Mouse (Mus musculus) induced T-regulatory cell, adult 2 months (primary cell): ENCODE measurements around the gene Il11ra1.
"Not testable (repeated sequence)": the region's sequence is repeated elsewhere in the genome, so short reads cannot be mapped to it uniquely, and the experiment has no call there.

ENCODE experiments used
- DNase-seq: peaks from one replicate; pipeline ENCODE4 v3.0.0-alpha.2; 2012; ENCODE audit warnings: low read depth

Il11ra1 gene

GRCm38 (mm10) chr4:41754797-41755337, 55.1 kb downstream of the Il11ra1 start, which contains the start of gene Galt:
Galt (plus strand) TSS chr4:41755228.
- no peak for DNase-seq

DNA sequence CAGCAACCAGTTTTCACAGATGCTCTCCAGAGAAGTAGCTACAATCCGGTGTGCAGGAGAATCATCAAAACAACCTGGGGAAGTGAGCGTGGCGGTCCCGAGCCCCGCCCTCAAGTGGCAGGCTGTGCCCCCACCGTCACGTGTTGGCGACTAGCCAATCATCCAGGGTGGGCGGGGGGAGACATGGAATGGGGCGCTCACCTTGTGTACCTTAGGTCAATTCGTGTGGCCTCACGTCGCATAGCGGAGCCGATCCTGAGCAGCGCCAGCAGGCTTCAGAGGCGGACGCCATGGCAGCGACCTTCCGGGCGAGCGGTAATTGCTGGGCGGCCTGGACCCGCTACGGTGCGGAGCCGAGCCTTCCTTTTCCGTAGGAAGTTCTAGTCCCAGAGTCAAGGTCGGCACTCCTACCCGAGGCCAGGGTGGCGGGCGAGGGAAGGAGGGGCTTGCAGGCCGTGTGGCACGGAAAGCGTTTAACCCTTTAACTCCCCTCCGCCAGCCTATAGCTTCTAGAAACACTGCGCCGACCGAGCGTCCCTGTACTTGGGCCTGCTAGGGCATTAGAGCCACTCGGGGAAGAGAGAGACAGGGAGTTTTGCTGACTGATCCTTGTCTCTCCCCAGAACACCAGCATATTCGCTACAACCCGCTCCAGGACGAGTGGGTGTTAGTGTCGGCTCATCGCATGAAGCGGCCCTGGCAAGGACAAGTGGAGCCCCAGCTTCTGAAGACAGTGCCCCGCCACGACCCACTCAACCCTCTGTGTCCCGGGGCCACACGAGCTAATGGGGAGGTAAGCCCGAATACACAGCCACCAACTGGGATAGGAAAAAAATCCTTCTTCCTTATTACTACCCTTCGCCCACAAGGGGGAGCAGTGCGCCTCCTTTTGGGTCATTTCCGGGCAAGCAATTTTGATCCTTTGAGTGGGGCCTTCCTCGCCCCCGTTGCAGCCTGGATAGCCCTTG, 55.8 kb downstream of the Il11ra1 start, which contains the start of gene Sigmar1:
Gene Sigmar1 (minus strand): TSS at position 820 of the 968 bp plus-strand sequence.
- peak; percentile 96 for DNase-seq

- DNase-seq = no peak
These were observed 56.7 kb downstream of the Il11ra1 start for GRCm38 (mm10) chr4:41756440-41756839.

GRCm38 (mm10) chr4:41757321-41757720, 57.5 kb downstream of the Il11ra1 start:
- DNase-seq = no peak

- DNase-seq = no peak
These were observed 58.2 kb downstream of the Il11ra1 start for GRCm38 (mm10) chr4:41758021-41758420.

DNA sequence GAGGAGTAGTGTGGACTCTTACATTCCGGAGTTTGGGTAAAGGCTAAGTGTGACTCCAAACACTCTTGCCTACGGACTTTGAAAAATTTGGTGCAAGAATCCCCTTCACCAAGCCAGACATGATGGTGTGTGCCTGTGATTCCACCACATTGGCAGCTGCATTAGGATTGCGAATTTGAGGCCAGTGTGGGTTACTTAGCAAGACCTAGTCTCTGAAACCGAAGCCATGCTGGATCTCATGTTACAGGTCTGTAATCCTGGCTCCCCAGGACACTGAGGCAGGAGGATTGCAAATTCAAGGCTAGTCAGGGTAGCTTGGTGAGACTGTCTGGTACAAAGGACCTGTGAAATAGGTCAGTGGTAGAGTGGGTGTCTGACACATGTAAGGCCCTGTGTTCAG, 58.9 kb downstream of the Il11ra1 start:
- no peak for DNase-seq

- no peak for DNase-seq
These were observed 59.4 kb downstream of the Il11ra1 start for GRCm38 (mm10) chr4:41759206-41759605.

DNA sequence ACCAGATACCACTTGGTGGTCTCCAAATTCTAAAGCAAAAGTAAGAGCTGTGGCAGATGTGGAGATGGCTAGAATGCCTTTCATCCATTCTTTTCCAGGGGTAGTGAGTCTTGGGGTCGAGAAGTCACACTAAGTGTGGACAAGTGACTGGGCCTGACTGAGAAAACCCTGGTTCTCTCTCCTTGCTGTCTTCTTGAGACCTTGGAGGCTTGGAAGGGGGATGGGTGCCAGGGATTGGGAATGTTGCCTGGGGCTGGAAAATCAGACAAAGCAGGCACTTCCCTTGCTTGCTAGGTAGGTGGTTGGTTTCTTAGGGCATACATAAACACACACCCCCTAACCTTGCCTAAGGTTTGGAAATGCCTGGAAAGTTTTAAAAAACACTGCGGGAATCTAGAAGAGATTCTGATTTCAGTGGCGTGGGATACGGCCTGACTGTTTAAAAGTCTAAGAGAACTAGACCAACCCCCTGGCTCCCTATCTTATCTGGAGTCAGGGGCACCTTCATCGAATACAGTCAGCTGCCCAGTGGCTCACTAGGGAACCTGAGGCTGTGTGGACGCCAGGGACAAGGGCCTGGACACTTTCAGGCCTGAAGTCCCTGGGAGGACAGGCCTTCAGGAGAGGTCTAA, 60.0 kb downstream of the Il11ra1 start:
- no peak for DNase-seq

DNA sequence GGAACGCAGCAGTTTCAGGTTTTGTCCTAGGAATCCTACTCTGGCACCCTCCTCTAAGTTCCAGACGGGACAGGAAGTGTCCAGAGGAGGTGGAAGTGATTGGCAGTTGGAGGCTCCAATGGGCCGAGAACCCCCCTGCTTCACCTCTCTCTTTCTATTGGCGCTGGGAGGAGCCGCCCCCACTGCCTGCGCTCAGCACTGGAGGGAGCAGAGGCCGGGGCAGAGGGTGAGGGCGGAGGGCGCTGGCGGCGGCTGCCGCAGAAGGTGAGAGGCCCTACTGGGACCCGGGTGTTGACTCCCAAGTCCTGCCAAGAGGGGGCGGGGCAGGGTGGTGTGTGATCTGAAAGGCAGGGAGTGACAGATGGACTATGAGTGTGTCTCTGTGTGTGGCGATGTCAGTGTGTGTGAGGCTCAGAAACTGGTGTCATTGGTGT, 60.5 kb downstream of the Il11ra1 start:
- peak; percentile 34 for DNase-seq

DNA sequence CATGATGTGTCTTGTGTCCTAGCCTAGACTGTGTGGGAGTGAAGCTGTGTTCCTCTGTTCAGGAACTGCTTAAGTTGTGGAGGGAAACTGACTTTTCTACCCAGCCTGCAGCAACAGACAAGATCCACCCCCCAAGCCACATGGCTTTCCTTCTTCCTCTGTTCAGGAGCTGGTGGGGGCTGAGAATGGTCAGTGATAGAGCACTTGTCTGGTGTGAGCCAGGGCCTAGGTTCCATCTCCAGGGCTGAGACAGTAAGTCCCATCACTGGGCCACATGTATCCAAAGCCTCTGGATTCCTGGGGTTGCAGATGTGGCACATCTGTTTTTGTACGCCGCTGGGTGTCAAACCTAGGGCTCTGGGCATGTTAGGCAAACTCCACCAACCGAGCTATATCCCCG, 61.1 kb downstream of the Il11ra1 start:
- no peak for DNase-seq

GRCm38 (mm10) chr4:41761680-41762079, 61.9 kb downstream of the Il11ra1 start:
- no peak for DNase-seq

DNA sequence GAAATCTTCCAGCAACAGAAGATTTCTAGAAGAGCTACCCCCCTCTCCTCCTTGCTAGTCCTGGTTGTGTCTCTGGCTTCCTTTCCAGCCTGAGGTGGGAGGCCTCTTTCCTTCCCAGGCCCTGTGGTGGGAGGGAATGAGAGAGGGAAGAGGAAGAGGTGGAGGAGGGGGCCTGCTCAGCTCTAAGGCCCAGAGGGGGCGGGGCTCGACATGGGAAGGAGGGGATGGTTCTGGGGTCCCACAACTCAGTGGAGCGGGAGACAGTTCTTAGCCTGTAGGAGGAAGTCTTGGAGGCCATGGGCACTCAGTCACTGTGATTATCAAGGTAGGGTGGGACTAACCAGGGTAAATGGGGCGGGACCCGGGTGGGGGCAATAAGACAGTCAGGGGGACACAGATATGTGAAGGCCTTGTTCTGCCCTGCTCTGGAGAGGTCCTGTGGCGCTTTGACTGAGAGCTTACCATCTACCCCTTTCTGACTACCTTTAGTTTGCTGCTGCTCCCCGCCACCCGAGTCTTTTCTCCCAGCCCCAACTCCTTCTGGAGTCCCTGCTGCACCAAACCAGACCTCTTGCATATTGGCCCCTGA, 62.4 kb downstream of the Il11ra1 start:
- DNase-seq = no peak

DNA sequence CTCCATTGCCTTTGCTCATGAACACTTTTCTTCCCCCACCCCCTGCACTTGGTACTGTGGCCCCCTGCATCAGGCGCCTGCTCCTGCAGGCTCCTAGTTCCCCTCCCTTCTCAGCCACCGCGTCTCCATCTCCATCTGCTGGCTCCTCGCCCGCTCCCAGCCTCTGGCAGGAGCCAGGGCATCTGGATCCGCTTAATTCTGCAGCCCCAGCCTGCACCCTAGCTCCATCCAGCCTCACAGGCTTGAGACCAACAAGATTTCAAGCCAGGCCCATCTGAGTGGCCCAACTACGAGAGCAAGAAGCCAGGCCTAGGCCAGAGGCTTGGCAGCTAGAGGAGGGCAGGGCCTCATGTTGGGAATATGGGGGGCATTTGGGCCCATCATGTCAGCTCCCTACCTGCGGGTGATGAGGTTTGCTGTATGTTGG, 62.9 kb downstream of the Il11ra1 start:
- DNase-seq = not testable (repeated sequence)

DNA sequence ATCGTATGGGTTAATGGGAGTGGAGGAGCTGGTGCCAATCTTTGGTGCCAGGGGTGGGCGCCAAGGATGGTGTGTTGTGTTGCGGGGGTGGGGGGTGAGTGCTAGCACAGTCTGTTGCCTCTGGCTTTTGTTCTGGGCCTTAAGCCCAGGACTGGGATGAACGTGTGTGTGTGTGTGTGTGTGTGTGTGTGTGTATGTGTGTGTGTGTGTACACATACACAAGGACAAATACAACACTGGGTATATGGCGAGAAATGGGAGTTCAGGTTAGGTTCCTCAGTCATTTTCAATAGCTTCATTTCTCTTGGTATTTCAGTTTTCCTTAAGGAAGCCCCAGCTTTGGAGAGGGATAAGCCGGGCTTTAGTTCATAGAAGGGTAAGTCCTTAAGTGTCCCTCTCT, 63.4 kb downstream of the Il11ra1 start:
- not testable (repeated sequence) for DNase-seq

DNA sequence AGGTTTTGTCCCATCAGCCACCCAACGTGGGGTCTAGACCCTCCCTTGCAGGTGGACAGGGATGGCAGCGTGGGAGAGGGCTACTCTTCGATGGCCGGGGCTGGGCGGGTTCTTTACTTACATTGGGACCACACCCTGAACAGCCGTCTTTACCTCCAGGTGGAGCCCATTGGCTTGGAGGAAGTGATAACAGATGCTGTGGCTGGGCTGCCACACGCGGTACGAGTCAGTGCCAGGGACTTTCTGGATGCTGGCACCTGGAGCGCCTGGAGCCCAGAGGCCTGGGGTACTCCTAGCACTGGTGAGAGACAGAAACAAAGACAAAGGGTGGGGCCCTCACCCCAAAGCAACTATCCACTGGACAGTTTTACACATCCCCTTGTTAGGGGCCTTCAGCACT, 67.5 kb downstream of the Il11ra1 start:
- DNase-seq = not testable (repeated sequence)

DNA sequence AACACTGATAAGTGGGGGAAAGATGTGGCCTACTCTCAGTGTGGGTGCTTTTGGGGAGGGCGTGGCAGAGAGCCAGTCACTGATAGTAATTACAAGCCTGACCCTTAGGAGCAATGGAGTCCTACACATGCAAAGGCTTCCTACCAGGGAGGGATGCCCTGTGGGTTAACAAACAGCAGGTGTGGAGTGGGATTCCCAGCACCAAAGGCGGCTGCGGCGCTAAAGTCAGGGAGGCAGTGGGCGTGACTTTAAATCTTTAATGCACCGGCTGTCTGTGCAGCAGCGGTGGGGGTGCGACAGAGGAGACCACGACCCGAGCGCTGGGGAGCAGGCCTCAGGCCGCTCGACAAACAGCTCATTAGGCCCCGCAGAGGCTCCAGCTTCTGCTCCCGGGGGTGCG, 73.2 kb downstream of the Il11ra1 start:
- peak; percentile 20 for DNase-seq

DNA sequence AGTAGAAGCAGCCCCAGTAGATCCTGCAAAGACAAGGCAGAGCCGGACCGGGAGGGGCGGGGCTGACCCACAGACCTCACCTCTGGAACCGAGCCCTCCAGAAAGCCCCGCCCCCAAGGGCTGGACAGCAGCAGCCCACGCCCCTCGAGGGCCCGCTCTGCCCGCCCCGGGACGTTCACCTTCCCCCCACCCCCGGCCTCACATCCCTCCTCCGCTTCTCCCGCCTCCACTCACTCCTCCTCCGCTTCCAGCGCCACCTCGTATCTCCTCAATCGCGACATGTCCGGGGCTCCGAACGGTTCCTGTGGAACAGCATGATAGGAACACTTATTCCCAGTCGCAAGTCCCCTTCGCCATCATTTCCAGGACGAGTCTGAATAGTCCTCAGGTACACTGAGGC, 73.7 kb downstream of the Il11ra1 start:
- DNase-seq = peak; percentile 81

DNA sequence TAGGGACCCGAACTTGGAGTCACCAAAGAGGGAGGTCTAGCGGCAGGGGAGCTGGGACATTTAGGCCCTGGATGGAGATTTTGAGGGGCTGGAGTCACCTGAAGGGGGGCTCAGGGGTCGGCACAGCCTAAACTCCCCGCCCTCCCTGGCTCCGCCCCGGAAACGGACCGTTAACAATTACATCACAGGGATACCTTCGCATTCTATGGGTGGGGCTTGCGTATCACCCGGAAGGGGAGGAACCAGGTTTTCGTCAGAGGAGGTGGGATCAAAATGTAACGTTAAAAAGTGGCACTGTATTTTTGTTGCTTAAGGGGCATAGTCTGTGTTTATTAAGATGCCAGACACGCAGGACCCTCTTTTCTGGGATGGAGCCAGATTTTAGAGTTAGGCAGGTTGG, 74.2 kb downstream of the Il11ra1 start, which contains the start of gene Ccl27a:
Gene Ccl27a (minus strand): TSS at position 246 of the 400 bp plus-strand sequence.
- peak; percentile 94 for DNase-seq

- DNase-seq = peak; percentile 67
These were observed 74.7 kb downstream of the Il11ra1 start for GRCm38 (mm10) chr4:41774506-41774905.

GRCm38 (mm10) chr4:41775840-41776239, 76.1 kb downstream of the Il11ra1 start:
- DNase-seq = not testable (repeated sequence)

- not testable (repeated sequence) for DNase-seq
These were observed 81.5 kb downstream of the Il11ra1 start for GRCm38 (mm10) chr4:41781271-41781670.
